ENCODE assay signal across 7 mouse cellular contexts in the genomic region with DNA sequence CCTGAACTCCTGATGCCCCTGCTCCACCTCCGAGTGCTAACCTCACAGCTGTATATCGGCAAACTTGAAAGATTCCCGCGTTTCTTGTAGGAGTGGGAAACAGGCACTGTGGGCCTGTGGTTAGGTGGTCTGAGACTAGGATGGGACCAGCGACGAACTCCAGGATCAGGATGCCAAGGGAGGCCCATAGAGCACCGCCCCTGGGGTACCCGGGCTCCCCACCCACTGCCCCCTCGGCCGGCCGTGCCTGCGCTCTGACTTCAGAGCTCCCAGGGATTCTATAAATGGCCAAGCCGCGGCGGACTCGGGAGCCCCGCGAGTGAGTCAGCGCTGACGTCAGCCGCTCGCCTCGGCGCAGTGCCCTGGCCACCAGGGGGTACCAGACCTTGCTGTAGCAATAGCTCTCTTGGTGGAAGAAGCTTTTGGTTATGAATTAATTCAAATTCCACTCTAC. TPM values are rescaled to one million over a fixed set of nuclear protein-coding genes. Genes with fewer than 3 reads are reported as not detected.
DNase-seq lines count a peak whose midpoint lies in the region; ATAC-seq and TF ChIP-seq lines count a peak whose summit lies in the region.

No protein-coding gene starts in this region.

- H3K9ac ChIP-seq in intestine, embryonic 15.5 days = peak overlapping the region; percentile 43
- H3K9ac ChIP-seq in limb, embryonic 11.5 days (ENCODE audit: low read length) = peak overlapping the region; percentile 59
- H3K9ac ChIP-seq in midbrain, embryonic 13.5 days (replicated peaks) = peak overlapping the region; percentile 63

- no peak for TF ChIP-seq POLR2A in small intestine, adult 2 months (IDR thresholded peaks at IDR 0.05; ENCODE audit: low read depth, low read length)

- H3K36me3 ChIP-seq in intestine, embryonic 15.5 days = no peaks in the 10 kb centered on the region
- H3K36me3 ChIP-seq in limb, embryonic 11.5 days (ENCODE audit: control insufficient read depth, insufficient read depth, low read length) = no peaks in the 10 kb centered on the region
- H3K36me3 ChIP-seq in midbrain, embryonic 13.5 days = no peaks in the 10 kb centered on the region
- H3K36me3 ChIP-seq in small intestine, adult 2 months (ENCODE audit: control insufficient read depth, insufficient read depth, low read length) = no peaks in the 10 kb centered on the region

- peak overlapping the region; percentile 33 for H3K4me3 ChIP-seq in intestine, embryonic 15.5 days (replicated peaks)
- H3K4me3 ChIP-seq in limb, embryonic 11.5 days (ENCODE audit: low read depth, low read length) = peak overlapping the region; percentile 28
- peak overlapping the region; percentile 40 for H3K4me3 ChIP-seq in midbrain, embryonic 13.5 days (replicated peaks)
- peak overlapping the region; percentile 59 for H3K4me3 ChIP-seq in small intestine, adult 2 months (ENCODE audit: low read depth, low read length)

- no peaks in the 10 kb centered on the region for H3K9me3 ChIP-seq in intestine, embryonic 15.5 days
- H3K9me3 ChIP-seq in limb, embryonic 11.5 days (ENCODE audit: control insufficient read depth, low read length) = no peaks in the 10 kb centered on the region
- no peaks in the 10 kb centered on the region for H3K9me3 ChIP-seq in midbrain, embryonic 13.5 days

- WGBS in intestine, embryonic 15.5 days = under 1% methylated on average over 24 of the region's 24 CpGs
- WGBS in limb, embryonic 11.5 days = 3% methylated on average over 24 of the region's 24 CpGs
- 3% methylated on average over 24 of the region's 24 CpGs for WGBS in midbrain, embryonic 13.5 days
- WGBS in small intestine, adult 2 months = 1% methylated on average over 24 of the region's 24 CpGs

- peak overlapping the region; percentile 77 for H3K4me2 ChIP-seq in intestine, embryonic 15.5 days (replicated peaks)
- H3K4me2 ChIP-seq in limb, embryonic 11.5 days (ENCODE audit: low read depth, severe bottlenecking) = peak overlapping the region; percentile 59
- H3K4me2 ChIP-seq in midbrain, embryonic 13.5 days (replicated peaks) = peak overlapping the region; percentile 67

- peaks cover 13% of the 10 kb centered on the region for H3K4me1 ChIP-seq in intestine, embryonic 15.5 days (replicated peaks)
- 0 out of 2 replicates have a peak, but pooled peaks cover 3% of the 10 kb centered on the region for H3K4me1 ChIP-seq in limb, embryonic 11.5 days (ENCODE audit: control insufficient read depth, insufficient read depth, low read length)
- peaks cover 9% of the 10 kb centered on the region; the same call in 1 of the 2 replicates for H3K4me1 ChIP-seq in midbrain, embryonic 13.5 days (replicated peaks)
- H3K4me1 ChIP-seq in small intestine, adult 2 months (ENCODE audit: control insufficient read depth, insufficient read depth, insufficient read length, low read length) = peaks cover 6% of the 10 kb centered on the region

- TF ChIP-seq CTCF in small intestine, adult 2 months (IDR thresholded peaks at IDR 0.05; ENCODE audit: extremely low read depth, insufficient read length, insufficient replicate concordance, low read depth, low read length) = peak; percentile 67

- no peak overlapping the region for H3K27ac ChIP-seq in intestine, embryonic 15.5 days
- H3K27ac ChIP-seq in limb, embryonic 11.5 days (replicated peaks; ENCODE audit: low read depth, low read length) = no peak overlapping the region
- H3K27ac ChIP-seq in midbrain, embryonic 13.5 days = no peak overlapping the region
- no peak overlapping the region for H3K27ac ChIP-seq in small intestine, adult 2 months (ENCODE audit: insufficient read depth, low read depth, low read length)

- peak; percentile 85 for ATAC-seq in intestine, embryonic 15.5 days
- peak; percentile 51 for ATAC-seq in limb, embryonic 11.5 days (ENCODE audit: insufficient number of reproducible peaks, low FRiP score, low TSS enrichment, low read depth)
- peak; percentile 81 for ATAC-seq in midbrain, embryonic 13.5 days

- DNase-seq in adrenal gland, adult 8-10 months = peak; percentile 78
- DNase-seq in embryo, embryonic 11.5 days (ENCODE audit: low read depth, low spot score) = peak; percentile 54
- DNase-seq in gastrocnemius, postnatal 36 days = peak; percentile 73 to 80
- DNase-seq in limb, embryonic 11.5 days (ENCODE audit: low spot score) = peak; percentile 85

- intact Hi-C loops in gastrocnemius, postnatal 36 days (cut with DNase I) = no loop called here

- peaks cover 23% of the 10 kb centered on the region for H3K27me3 ChIP-seq in intestine, embryonic 15.5 days (replicated peaks)
- H3K27me3 ChIP-seq in limb, embryonic 11.5 days (ENCODE audit: control insufficient read depth, insufficient read depth, low read length) = peaks cover 27% of the 10 kb centered on the region
- peaks cover 36% of the 10 kb centered on the region for H3K27me3 ChIP-seq in midbrain, embryonic 13.5 days
- H3K27me3 ChIP-seq in small intestine, adult 2 months (ENCODE audit: control insufficient read depth, insufficient read depth, low read length) = peaks cover 24% of the 10 kb centered on the region

RNA-seq across cellular contexts. Expression of gene Cnn1, which starts 3.1 kb away (rescaled TPM):
- total RNA-seq in adrenal gland, adult 8-10 months (2022) = 1 to 10 TPM in 3 of 4 experiments, under 1 TPM in 1; 0.89 to 2.8 (median 1.2) TPM
- total RNA-seq in gastrocnemius, postnatal 36 days (2021) = 1 to 10 TPM; 1.4 to 2.1 TPM
- 281 and 303 TPM in 2 replicates for polyA plus RNA-seq in intestine, embryonic 15.5 days (2015; fragmentation: Nextera tagmentation; extraction: Ambion mirVana)
- polyA plus RNA-seq in limb, embryonic 11.5 days (2014; fragmentation: Nextera tagmentation; extraction: Ambion mirVana) = 0.84 and 0.89 TPM in 2 replicates
- polyA plus RNA-seq in midbrain, embryonic 13.5 days (2015; fragmentation: Nextera tagmentation; extraction: Ambion mirVana) = 1.7 and 2.0 TPM in 2 replicates
- 166 and 227 TPM in 2 replicates for polyA plus RNA-seq in small intestine, adult 2 months (2012; rRNA removed)

RNA-seq across cellular contexts. Expression of gene Ecsit, which starts 10.6 kb away (rescaled TPM):
- total RNA-seq in adrenal gland, adult 8-10 months (2022) = 10 to 100 TPM; 41.2 to 50.4 (median 48.9) TPM
- 10 to 100 TPM; 82.2 to 86.9 TPM for total RNA-seq in gastrocnemius, postnatal 36 days (2021)
- polyA plus RNA-seq in intestine, embryonic 15.5 days (2015; fragmentation: Nextera tagmentation; extraction: Ambion mirVana) = 44.4 and 50.0 TPM in 2 replicates
- polyA plus RNA-seq in limb, embryonic 11.5 days (2014; fragmentation: Nextera tagmentation; extraction: Ambion mirVana) = 29.1 and 29.9 TPM in 2 replicates
- polyA plus RNA-seq in midbrain, embryonic 13.5 days (2015; fragmentation: Nextera tagmentation; extraction: Ambion mirVana) = 44.3 and 50.3 TPM in 2 replicates
- 26.8 and 35.7 TPM in 2 replicates for polyA plus RNA-seq in small intestine, adult 2 months (2012; rRNA removed)

RNA-seq across cellular contexts. Expression of gene Elof1, which starts 21.1 kb away (rescaled TPM):
- total RNA-seq in adrenal gland, adult 8-10 months (2022) = 10 to 100 TPM; 71.9 to 83.9 (median 78.6) TPM
- total RNA-seq in gastrocnemius, postnatal 36 days (2021) = 10 to 100 TPM; 32.5 to 35.3 TPM
- polyA plus RNA-seq in intestine, embryonic 15.5 days (2015; fragmentation: Nextera tagmentation; extraction: Ambion mirVana) = 143 and 157 TPM in 2 replicates
- polyA plus RNA-seq in limb, embryonic 11.5 days (2014; fragmentation: Nextera tagmentation; extraction: Ambion mirVana) = 223 and 231 TPM in 2 replicates
- 185 and 190 TPM in 2 replicates for polyA plus RNA-seq in midbrain, embryonic 13.5 days (2015; fragmentation: Nextera tagmentation; extraction: Ambion mirVana)
- polyA plus RNA-seq in small intestine, adult 2 months (2012; rRNA removed) = 108 and 120 TPM in 2 replicates

RNA-seq across cellular contexts. Expression of gene Zfp653, which starts 24.7 kb away (rescaled TPM):
- 10 to 100 TPM in 3 of 4 experiments, 1 to 10 TPM in 1; 6.9 to 15.6 (median 12.3) TPM for total RNA-seq in adrenal gland, adult 8-10 months (2022)
- total RNA-seq in gastrocnemius, postnatal 36 days (2021) = 1 to 10 TPM; 2.9 to 3.8 TPM
- 9.7 and 10.6 TPM in 2 replicates for polyA plus RNA-seq in intestine, embryonic 15.5 days (2015; fragmentation: Nextera tagmentation; extraction: Ambion mirVana)
- polyA plus RNA-seq in limb, embryonic 11.5 days (2014; fragmentation: Nextera tagmentation; extraction: Ambion mirVana) = 5.8 and 8.7 TPM in 2 replicates
- polyA plus RNA-seq in midbrain, embryonic 13.5 days (2015; fragmentation: Nextera tagmentation; extraction: Ambion mirVana) = 17.7 and 19.8 TPM in 2 replicates
- 6.6 and 13.2 TPM in 2 replicates for polyA plus RNA-seq in small intestine, adult 2 months (2012; rRNA removed)

RNA-seq across cellular contexts. Expression of gene Gm49318, which starts 24.8 kb away (rescaled TPM):
- total RNA-seq in adrenal gland, adult 8-10 months (2022) = under 1 TPM in 1 of 4 experiments, not detected in 3; 0.73 TPM
- not detected for total RNA-seq in gastrocnemius, postnatal 36 days (2021)
- not detected in 2 replicates for polyA plus RNA-seq in intestine, embryonic 15.5 days (2015; fragmentation: Nextera tagmentation; extraction: Ambion mirVana)
- not detected in 2 replicates for polyA plus RNA-seq in limb, embryonic 11.5 days (2014; fragmentation: Nextera tagmentation; extraction: Ambion mirVana)
- polyA plus RNA-seq in midbrain, embryonic 13.5 days (2015; fragmentation: Nextera tagmentation; extraction: Ambion mirVana) = not detected in 2 replicates
- not detected in 2 replicates for polyA plus RNA-seq in small intestine, adult 2 months (2012; rRNA removed)

Comparison
In these comparisons a context has a peak if more than half of its experiments do, and no peak if none do; other contexts are left out.
1. RNA of gene Cnn1, which starts 3.1 kb away (polyA plus RNA-seq): 281 to 303 TPM in intestine, embryonic 15.5 days and 166 to 227 TPM in small intestine, adult 2 months; 1.7 to 2.0 TPM in midbrain, embryonic 13.5 days and 0.84 to 0.89 TPM in limb, embryonic 11.5 days; every median in the first group is over 10 times any median in the second.
2. Peak in every context shown above with its lines, with median percentiles within 50 percentile points of each other: DNase-seq, ATAC-seq, H3K4me2 ChIP-seq, H3K4me3 ChIP-seq and H3K9ac ChIP-seq.